Mouse (Mus musculus) MEL (cell line): Measurements from ENCODE around the gene Cdh13. TPM values are rescaled to one million over a fixed set of nuclear protein-coding genes. Genes with fewer than 3 reads are reported as not detected.

Source experiments
- DNase-seq: peaks from one replicate; pipeline ENCODE4 v3.0.0; 2011; ENCODE audit warnings: low read depth, low spot score
- H3K27ac ChIP-seq: 2 replicates; pipeline ENCODE4 v1.5.1; 2012; ENCODE audit warnings: low read depth, mild to moderate bottlenecking, control low read depth, low read length, moderate library complexity; ENCODE audit not compliant: control insufficient read depth
- H3K27me3 ChIP-seq, 2 experiments: fragments of 150-350 bp in 1 of 2; sonication (generic) in 1 of 2; 2 replicates each; pipeline ENCODE4 v1.6.1; 2012; ENCODE audit warnings: low read length in 2 of 2, mild to moderate bottlenecking in 2 of 2, improper control_type of control experiment in 1 of 2, moderate library complexity in 1 of 2; ENCODE audit not compliant: insufficient read depth in 2 of 2, control insufficient read depth in 1 of 2
- H3K36me3 ChIP-seq, 2 experiments: 2 replicates each; pipeline ENCODE4 v1.6.1; 2012 to 2014; ENCODE audit warnings: low read length in 2 of 2, improper control_type of control experiment in 1 of 2, inconsistent platforms in 1 of 2, mild to moderate bottlenecking in 1 of 2; ENCODE audit not compliant: insufficient read depth in 2 of 2, control insufficient read depth in 1 of 2
- H3K4me1 ChIP-seq, 2 experiments: fragments of 150-350 bp in 1 of 2; sonication (generic) in 1 of 2; 2 replicates each; pipeline ENCODE4 v1.6.1; 2012; ENCODE audit warnings: low read length in 2 of 2, improper control_type of control experiment in 1 of 2, mild to moderate bottlenecking in 1 of 2; ENCODE audit not compliant: insufficient read depth in 2 of 2, control insufficient read depth in 1 of 2
- H3K4me3 ChIP-seq, 2 experiments: fragments of 150-350 bp in 1 of 2; sonication (generic) in 1 of 2; 2 replicates each; pipeline ENCODE4 v1.5.1; 2012; ENCODE audit warnings: low read depth in 2 of 2, low read length in 2 of 2, mild to moderate bottlenecking in 2 of 2, moderate library complexity in 2 of 2, control low read depth in 1 of 2, improper control_type of control experiment in 1 of 2; ENCODE audit not compliant: control insufficient read depth in 1 of 2, insufficient read depth in 1 of 2
- H3K79me2 ChIP-seq: 2 replicates; pipeline ENCODE4 v1.6.1; 2012; ENCODE audit warnings: mild to moderate bottlenecking, low read length, moderate library complexity; ENCODE audit not compliant: control insufficient read depth, poor library complexity, insufficient read depth
- H3K9ac ChIP-seq: 2 replicates; pipeline ENCODE4 v1.6.1; 2012; ENCODE audit warnings: low read depth, mild to moderate bottlenecking, control low read depth, low read length, moderate library complexity; ENCODE audit not compliant: control insufficient read depth, poor library complexity, severe bottlenecking
- H3K9me3 ChIP-seq: fragments of 150-350 bp; sonication (generic); replicated peaks from 2 replicates; pipeline ENCODE4 v1.6.1; 2012; ENCODE audit warnings: mild to moderate bottlenecking, low read length, improper control_type of control experiment, moderate library complexity; ENCODE audit not compliant: insufficient read depth
- CHD1 ChIP-seq: IDR thresholded peaks from 2 replicates; pipeline ENCODE4 v1.6.1; 2012; ENCODE audit warnings: low read depth, mild to moderate bottlenecking, inconsistent platforms, low read length, improper control_type of control experiment
- ELF1 ChIP-seq: IDR thresholded peaks from 2 replicates; pipeline ENCODE4 v1.6.1; 2014; ENCODE audit warnings: low read depth, mild to moderate bottlenecking, inconsistent platforms, low read length, improper control_type of control experiment, moderate library complexity
- EP300 ChIP-seq, 2 experiments: IDR thresholded peaks; 2 replicates each; pipeline ENCODE4 v1.6.1; 2011; ENCODE audit warnings: improper control_type of control experiment in 2 of 2, low read length in 2 of 2, low read depth in 1 of 2, mild to moderate bottlenecking in 1 of 2
- ETS1 ChIP-seq: IDR thresholded peaks from 2 replicates; pipeline ENCODE4 v1.6.1; 2012; ENCODE audit warnings: low read depth, mild to moderate bottlenecking, inconsistent platforms, low read length, improper control_type of control experiment, moderate library complexity
- GATA1 ChIP-seq: IDR thresholded peaks from 2 replicates; pipeline ENCODE4 v1.6.1; 2011; ENCODE audit warnings: low read depth, low read length, improper control_type of control experiment
- HCFC1 ChIP-seq: IDR thresholded peaks from 2 replicates; pipeline ENCODE4 v1.6.1; 2012; ENCODE audit warnings: low read depth, mild to moderate bottlenecking, inconsistent platforms, low read length, improper control_type of control experiment, moderate library complexity
- MAFK ChIP-seq: IDR thresholded peaks from 2 replicates; pipeline ENCODE4 v1.6.1; 2011; ENCODE audit warnings: low read depth, mild to moderate bottlenecking, low read length, improper control_type of control experiment, borderline replicate concordance
- MAZ ChIP-seq: IDR thresholded peaks from 2 replicates; pipeline ENCODE4 v1.6.1; 2012; ENCODE audit warnings: low read depth, mild to moderate bottlenecking, inconsistent platforms, low read length, improper control_type of control experiment
- MEF2A ChIP-seq: IDR thresholded peaks from 2 replicates; pipeline ENCODE4 v1.6.1; 2014; ENCODE audit warnings: low read depth, mild to moderate bottlenecking, inconsistent platforms, low read length, improper control_type of control experiment; ENCODE audit not compliant: poor library complexity, insufficient replicate concordance, severe bottlenecking; ENCODE audit errors: extremely low read depth
- MXI1 ChIP-seq: IDR thresholded peaks from 2 replicates; pipeline ENCODE4 v1.6.1; 2011; ENCODE audit warnings: mild to moderate bottlenecking, low read depth, low read length, improper control_type of control experiment
- MYC ChIP-seq: IDR thresholded peaks from 2 replicates; pipeline ENCODE4 v1.6.1; 2011; ENCODE audit warnings: low read depth, mild to moderate bottlenecking, low read length, improper control_type of control experiment, moderate library complexity
- NELFE ChIP-seq: IDR thresholded peaks from 2 replicates; pipeline ENCODE4 v1.6.1; 2011; ENCODE audit warnings: low read depth, low read length, improper control_type of control experiment
- NRF1 ChIP-seq: IDR thresholded peaks from 2 replicates; pipeline ENCODE4 v1.6.1; 2014; ENCODE audit warnings: low read depth, mild to moderate bottlenecking, inconsistent platforms, low read length, improper control_type of control experiment, moderate library complexity; ENCODE audit not compliant: poor library complexity, insufficient read depth, severe bottlenecking
- POLR2A ChIP-seq, 2 experiments: IDR thresholded peaks; 2 replicates each; pipeline ENCODE4 v1.6.1; 2011 to 2012; ENCODE audit warnings: low read length in 2 of 2, mild to moderate bottlenecking in 2 of 2, control low read depth in 1 of 2, improper control_type of control experiment in 1 of 2, low read depth in 1 of 2, moderate library complexity in 1 of 2; ENCODE audit not compliant: control insufficient read depth in 1 of 2, insufficient read depth in 1 of 2, poor library complexity in 1 of 2
- POLR2AphosphoS2 ChIP-seq: IDR thresholded peaks from 2 replicates; pipeline ENCODE4 v1.6.1; 2011; ENCODE audit warnings: low read length, improper control_type of control experiment
- SMC3 ChIP-seq: IDR thresholded peaks from 2 replicates; pipeline ENCODE4 v1.6.1; 2011; ENCODE audit warnings: low read depth, low read length, improper control_type of control experiment
- TBP ChIP-seq: IDR thresholded peaks from 2 replicates; pipeline ENCODE4 v1.8.0; 2011; ENCODE audit warnings: low read depth, low read length, improper control_type of control experiment
- USF2 ChIP-seq, 2 experiments: IDR thresholded peaks; 2 replicates each; pipeline ENCODE4 v1.6.1; 2011 to 2012; ENCODE audit warnings: improper control_type of control experiment in 2 of 2, low read length in 2 of 2, borderline replicate concordance in 1 of 2, inconsistent platforms in 1 of 2, low read depth in 1 of 2, mild to moderate bottlenecking in 1 of 2; ENCODE audit not compliant: insufficient read depth in 1 of 2
- ZKSCAN1 ChIP-seq: IDR thresholded peaks from 2 replicates; pipeline ENCODE4 v1.6.1; 2012; ENCODE audit warnings: low read depth, mild to moderate bottlenecking, inconsistent platforms, low read length, improper control_type of control experiment, moderate library complexity
- polyA plus RNA-seq, 2 experiments: library from polyadenylated mRNA; stranded (reverse) in 1 of 2; unstranded in 1 of 2; fragments of >175 nt in 1 of 2; fragments of >200 nt in 1 of 2; gene quantifications; 2 replicates each; pipeline versions ENCODE4 v1.2.1 to v1.2.4; 2012; ENCODE audit warnings: low replicate concordance in 2 of 2, low read depth in 1 of 2; ENCODE audit not compliant: insufficient read length in 2 of 2, insufficient read depth in 1 of 2, missing spikeins in 1 of 2
- total RNA-seq: library from RNA; depleted of rRNA; stranded (reverse); fragments of 300-350 nt; gene quantifications from 2 replicates; pipeline ENCODE4 v1.2.3, GENCODE M21; 2012

Cdh13 gene
- total and polyA plus RNA-seq, 3 experiments, result not detected

DNA sequence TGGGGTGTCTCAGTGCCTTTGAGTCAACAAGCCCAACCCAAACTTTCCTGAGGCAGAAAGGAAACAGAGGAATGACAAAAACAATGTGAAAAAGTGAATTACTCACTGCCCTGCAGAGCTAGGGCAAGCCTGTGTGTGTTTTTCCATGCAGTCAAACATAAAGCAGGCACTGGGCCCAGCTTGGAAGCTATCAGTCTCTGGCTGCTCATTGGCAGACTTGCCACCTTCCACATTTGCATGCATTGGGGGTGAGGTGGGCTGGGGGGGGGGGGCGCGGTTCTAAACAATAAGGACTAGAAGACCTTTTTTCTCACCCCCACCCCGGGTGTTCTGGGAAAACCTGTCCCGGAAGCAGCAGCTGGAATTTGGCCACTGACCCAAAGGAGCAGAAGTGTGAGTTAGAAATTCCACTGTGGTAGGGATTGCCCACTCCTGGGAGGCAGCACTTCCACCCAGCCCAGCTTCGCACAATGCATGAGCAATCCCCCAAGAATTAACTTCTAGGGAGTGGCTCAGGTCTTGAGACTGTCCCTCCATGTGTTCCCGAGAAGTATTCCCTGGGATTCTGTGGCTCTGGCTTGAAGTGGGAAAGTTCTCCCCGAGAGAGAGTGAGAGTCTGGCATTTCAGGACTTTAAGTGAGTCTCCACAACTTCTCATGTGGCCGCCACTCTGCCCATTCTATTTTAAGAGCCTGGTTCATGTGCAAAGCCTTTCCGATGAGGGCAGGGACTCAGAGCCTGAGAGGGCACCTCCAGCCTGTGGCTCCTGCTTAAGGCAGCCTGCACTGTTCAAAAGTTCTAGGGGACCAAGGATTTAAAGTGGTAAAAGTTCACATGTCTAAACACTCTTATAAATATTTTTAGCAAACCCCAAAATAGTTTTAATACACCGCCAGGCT lies 3.0 kb downstream of the Cdh13 start:
- Histone ChIP-seq H3K36me3 (no peaks in the 10 kb centered on the region), H3K4me1 (no peaks in the 10 kb centered on the region), H3K27ac (no peak overlapping the region), H3K4me3 (no peak overlapping the region), H3K9ac (no peak overlapping the region), H3K9me3 (no peaks in the 10 kb centered on the region), H3K79me2 (no peaks in the 10 kb centered on the region), H3K27me3 (no peaks in the 10 kb centered on the region)
- TF ChIP-seq MEF2A, result no peak
- TF ChIP-seq GATA1, result no peak
- TF ChIP-seq MYC, result no peak
- TF ChIP-seq MAFK, result no peak
- TF ChIP-seq NRF1, result no peak
- no peak for TF ChIP-seq CHD1
- no peak for TF ChIP-seq ETS1
- TF ChIP-seq USF2 (IDR thresholded peaks at IDR 0.05; ENCODE audit: borderline replicate concordance in 1 of 2, insufficient read depth in 1 of 2, low read depth in 1 of 2, low read length in 2 of 2), result no peak
- TF ChIP-seq SMC3, result no peak
- DNase-seq, result no peak

DNA sequence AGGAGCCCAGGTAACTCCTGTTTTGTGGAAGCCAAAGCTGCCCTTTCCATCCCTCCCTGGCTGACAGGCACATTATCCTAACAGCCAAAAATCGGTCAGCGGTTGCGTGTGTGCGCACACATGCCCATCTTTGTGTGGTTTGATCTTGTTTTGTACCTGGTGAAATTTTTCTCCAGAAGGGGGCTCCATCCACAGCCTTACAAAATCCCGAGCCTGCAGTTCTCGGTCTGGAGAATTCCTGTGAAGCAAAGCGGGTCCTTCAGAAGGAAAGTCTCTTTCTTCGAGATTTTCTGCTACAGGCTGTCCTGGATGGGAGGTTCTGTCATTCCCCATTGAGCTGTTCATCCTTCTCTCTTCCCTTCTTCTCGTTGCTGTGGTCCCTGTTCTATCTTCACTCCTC lies 4.0 kb downstream of the Cdh13 start:
- H3K36me3 ChIP-seq, result no peaks in the 10 kb centered on the region
- no peaks in the 10 kb centered on the region for H3K4me1 ChIP-seq
- DNase-seq, result no peak
- H3K27ac ChIP-seq, result no peak overlapping the region
- no peak overlapping the region for H3K4me3 ChIP-seq
- TF ChIP-seq ZKSCAN1 (no peak), ELF1 (no peak), EP300 (IDR thresholded peaks at IDR 0.05; ENCODE audit: low read depth in 1 of 2, low read length in 2 of 2) (no peak), MAZ (no peak), NELFE (no peak), MXI1 (no peak), POLR2AphosphoS2 (no peak), HCFC1 (no peak), POLR2A (IDR thresholded peaks at IDR 0.05; ENCODE audit: control insufficient read depth in 1 of 2, insufficient read depth in 1 of 2, low read depth in 1 of 2, low read length in 2 of 2, poor library complexity in 1 of 2) (no peak), TBP (no peak), NRF1 (no peak)
- H3K79me2 ChIP-seq, result no peaks in the 10 kb centered on the region
- no peaks in the 10 kb centered on the region for H3K9me3 ChIP-seq
- no peaks in the 10 kb centered on the region for H3K27me3 ChIP-seq
- H3K9ac ChIP-seq, result no peak overlapping the region
